Mouse (Mus musculus) liver, embryonic 14.5 days (tissue): ENCODE results near the gene Gstz1.

Experiments
- CTCF ChIP-seq: IDR thresholded peaks from 2 replicates; pipeline ENCODE4 v1.5.1; 2016; ENCODE audit warnings: antibody characterized with exemption, low read depth, control low read depth
- EP300 ChIP-seq: IDR thresholded peaks from 2 replicates; pipeline ENCODE4 v1.6.1; 2016; ENCODE audit warnings: antibody characterized with exemption, low read depth

DNA sequence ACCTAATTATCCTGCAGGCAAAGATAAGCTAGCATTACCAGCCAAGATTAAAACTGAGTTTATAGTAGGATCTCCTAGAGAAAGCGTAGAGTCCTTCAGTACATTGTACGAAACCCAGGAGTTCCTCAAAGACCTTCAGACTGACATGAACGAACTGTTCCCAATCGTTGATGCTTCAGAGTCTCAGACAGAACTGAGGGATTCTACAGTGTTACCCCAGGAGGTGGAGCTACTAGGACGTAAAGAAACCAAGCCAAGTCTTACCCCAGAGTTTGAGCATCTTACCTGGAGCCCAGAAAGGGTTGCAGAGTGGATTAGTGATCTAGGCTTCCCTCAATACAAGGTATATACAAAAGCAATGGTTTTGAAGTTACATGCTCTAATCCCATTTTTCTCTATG, 54.7 kb downstream of the Gstz1 start:
- no peak for TF ChIP-seq CTCF
- TF ChIP-seq EP300 = no peak
